Mouse (Mus musculus) ES-E14 (cell line): ENCODE data around the gene Tmem145.

Experiments used
- CHD2 ChIP-seq: IDR thresholded peaks from 2 replicates; pipeline ENCODE4 v1.6.1; 2014; ENCODE audit warnings: mild to moderate bottlenecking, low read depth, low read length, inconsistent platforms
- HCFC1 ChIP-seq: IDR thresholded peaks from 2 replicates; pipeline ENCODE4 v1.6.1; 2012; ENCODE audit warnings: low read length, inconsistent platforms, borderline replicate concordance; ENCODE audit not compliant: insufficient read depth
- MAFK ChIP-seq: IDR thresholded peaks from 2 replicates; pipeline ENCODE4 v1.6.1; 2014; ENCODE audit warnings: mild to moderate bottlenecking, low read depth, low read length, inconsistent platforms; ENCODE audit not compliant: insufficient read depth
- ZC3H11A ChIP-seq: IDR thresholded peaks from 2 replicates; pipeline ENCODE4 v1.6.1; 2012; ENCODE audit warnings: low read depth, mild to moderate bottlenecking, inconsistent platforms, low read length, borderline replicate concordance
- ZNF384 ChIP-seq: IDR thresholded peaks from 2 replicates; pipeline ENCODE4 v1.6.1; 2012; ENCODE audit warnings: low read depth, low read length, inconsistent platforms

DNA sequence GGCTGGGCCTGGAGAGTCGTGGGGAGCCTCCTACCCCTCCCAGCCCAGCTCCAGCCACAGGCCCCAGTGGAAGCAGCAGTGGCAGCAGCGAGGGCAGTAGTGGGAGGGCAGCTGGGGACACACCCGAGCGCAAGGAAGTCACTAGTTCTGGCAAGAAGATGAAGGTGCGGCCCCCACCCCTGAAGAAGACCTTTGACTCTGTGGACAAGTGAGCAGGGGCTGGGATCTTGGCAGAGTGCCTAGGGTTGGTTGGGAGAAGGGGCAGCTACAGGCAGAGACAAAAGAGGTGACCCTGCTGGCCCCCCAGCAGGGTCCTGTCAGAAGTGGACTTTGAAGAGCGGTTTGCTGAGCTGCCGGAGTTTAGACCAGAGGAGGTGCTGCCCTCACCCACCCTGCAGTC is 13.8 kb upstream of the Tmem145 start:
- TF ChIP-seq HCFC1: no peak
- TF ChIP-seq ZC3H11A: no peak
- TF ChIP-seq MAFK: no peak
- TF ChIP-seq CHD2: no peak
- TF ChIP-seq ZNF384: no peak
